Mouse (Mus musculus) midbrain, embryonic 13.5 days (tissue): ENCODE measurements around the gene Gm49396. TPM values are rescaled to one million over a fixed set of nuclear protein-coding genes. Genes with fewer than 3 reads are reported as not detected.

Source experiments
- microRNA-seq: library from miRNA; unstranded; fragments of <30 nt; microRNA quantifications from one replicate; pipeline ENCODE4, GENCODE M21; 2016
- polyA plus RNA-seq: library from polyadenylated mRNA; unstranded; fragments of >200 nt; fragmentation: Nextera tagmentation; extraction: Ambion mirVana; gene quantifications from 2 replicates; pipeline ENCODE4 v1.2.1, GENCODE M21; 2015

Gm49396 gene
- polyA plus RNA-seq, 1 experiment from 2014 or later = 22.6 TPM

Small RNAs within 50 kb of the gene (microRNA-seq; reads per million reads assigned to microRNA genes)
- gene Gm38670 (0.82 reads per million), gene Mir3569 (not detected)

Other genes with a start within 250 kb of the Gm49396 start
- gene Syne4, start 248.5 kb upstream of the Gm49396 start, polyA plus RNA-seq = 10.8 and 11.7 TPM in 2 replicates
- gene E130208F15Rik, start 241.6 kb upstream of the Gm49396 start, polyA plus RNA-seq = not detected in 2 replicates
- 21.2 and 23.6 TPM in 2 replicates for gene Sdhaf1, start 239.4 kb upstream of the Gm49396 start, polyA plus RNA-seq
- 11.4 and 13.0 TPM in 2 replicates for gene Lrfn3, start 200.6 kb upstream of the Gm49396 start, polyA plus RNA-seq
- gene Tyrobp, start 149.6 kb upstream of the Gm49396 start, polyA plus RNA-seq = 21.0 and 23.8 TPM in 2 replicates
- gene Hcst, start 143.5 kb upstream of the Gm49396 start, polyA plus RNA-seq = 0.54 TPM in 1 of 2 replicates, not detected in the other
- gene Nfkbid, start 141.6 kb upstream of the Gm49396 start, polyA plus RNA-seq = 1.2 and 1.3 TPM in 2 replicates
- gene Aplp1, start 117.8 kb upstream of the Gm49396 start, polyA plus RNA-seq = 521 and 559 TPM in 2 replicates
- gene Kirrel2, start 105.7 kb upstream of the Gm49396 start, polyA plus RNA-seq = 3.1 and 3.6 TPM in 2 replicates
- gene Nphs1, start 105.0 kb upstream of the Gm49396 start, polyA plus RNA-seq = 0.78 and 0.94 TPM in 2 replicates
- not detected in 2 replicates for gene Prodh2, start 69.7 kb upstream of the Gm49396 start, polyA plus RNA-seq
- 106 and 114 TPM in 2 replicates for gene Arhgap33, start 28.3 kb upstream of the Gm49396 start, polyA plus RNA-seq
- 5.7 and 6.6 TPM in 2 replicates for gene Hspb6, start 11.2 kb upstream of the Gm49396 start, polyA plus RNA-seq
- gene Proser3, start 11.0 kb upstream of the Gm49396 start, polyA plus RNA-seq = 8.7 and 12.3 TPM in 2 replicates
- gene Lin37, start 3.5 kb upstream of the Gm49396 start, polyA plus RNA-seq = 54.4 and 60.4 TPM in 2 replicates
- gene U2af1l4, start within 50 bp of the Gm49396 start, polyA plus RNA-seq = 92.5 and 102 TPM in 2 replicates
- gene Psenen, start 283 bp downstream of the Gm49396 start, polyA plus RNA-seq = 131 and 133 TPM in 2 replicates
- gene Igflr1, start 2.1 kb downstream of the Gm49396 start, polyA plus RNA-seq = 4.8 and 6.6 TPM in 2 replicates
- gene Kmt2b, start 25.4 kb downstream of the Gm49396 start, polyA plus RNA-seq = 12.9 and 13.3 TPM in 2 replicates
- gene Zbtb32, start 35.6 kb downstream of the Gm49396 start, polyA plus RNA-seq = 0.14 and 0.31 TPM in 2 replicates
- gene Upk1a, start 49.5 kb downstream of the Gm49396 start, polyA plus RNA-seq = 0.46 and 0.73 TPM in 2 replicates
- gene Cox6b1, start 62.8 kb downstream of the Gm49396 start, polyA plus RNA-seq = 1,046 and 1,055 TPM in 2 replicates
- not detected in 2 replicates for gene Etv2, start 72.5 kb downstream of the Gm49396 start, polyA plus RNA-seq
- 130 and 153 TPM in 2 replicates for gene Rbm42, start 87.0 kb downstream of the Gm49396 start, polyA plus RNA-seq
- 34.2 and 37.0 TPM in 2 replicates for gene Haus5, start 101.7 kb downstream of the Gm49396 start, polyA plus RNA-seq
- not detected in 2 replicates for gene Pmis2, start 108.3 kb downstream of the Gm49396 start, polyA plus RNA-seq
- not detected in 2 replicates for gene 2200002J24Rik, start 135.6 kb downstream of the Gm49396 start, polyA plus RNA-seq
- gene Atp4a, start 148.9 kb downstream of the Gm49396 start, polyA plus RNA-seq = 0.62 and 1.3 TPM in 2 replicates
- 200 and 203 TPM in 2 replicates for gene Tmem147, start 166.2 kb downstream of the Gm49396 start, polyA plus RNA-seq
- gene Gapdhs, start 180.3 kb downstream of the Gm49396 start, polyA plus RNA-seq = 1.1 and 2.2 TPM in 2 replicates
- gene Sbsn, start 188.1 kb downstream of the Gm49396 start, polyA plus RNA-seq = 2.3 TPM in 2 replicates
- gene Dmkn, start 200.4 kb downstream of the Gm49396 start, polyA plus RNA-seq = 0.27 and 0.57 TPM in 2 replicates
- not detected in 2 replicates for gene Krtdap, start 224.6 kb downstream of the Gm49396 start, polyA plus RNA-seq